ENCODE assay signal across 23 mouse cellular contexts in the genomic region with DNA sequence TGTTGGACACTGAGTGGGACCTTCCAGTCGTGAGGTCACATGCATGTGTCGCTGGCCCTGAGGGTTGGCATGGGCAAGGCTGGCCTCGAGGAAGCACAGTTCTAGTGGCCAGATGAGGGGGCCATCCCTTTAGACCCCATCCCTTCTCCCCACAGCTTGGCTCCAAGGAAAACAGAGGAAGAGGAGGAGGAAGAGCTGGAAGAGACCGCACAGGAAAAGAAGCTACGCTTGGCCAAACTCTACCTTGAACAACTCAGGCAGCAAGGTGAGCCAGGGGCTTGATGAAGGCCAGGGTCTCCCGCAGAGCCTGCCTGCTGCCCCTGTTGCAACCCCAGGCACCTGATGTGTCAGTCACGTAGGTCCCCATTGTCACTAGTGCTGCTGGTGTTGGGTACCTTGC. TPM values are rescaled to one million over a fixed set of nuclear protein-coding genes. Genes with fewer than 3 reads are reported as not detected.
DNase-seq lines count a peak whose midpoint lies in the region; ATAC-seq and TF ChIP-seq lines count a peak whose summit lies in the region.
"Had no signal": no experiment of that assay in that cellular context is flagged by ENCODE, and none has a peak within 500 bp of the region (broad histone marks: within the 10 kb centered on the region; RNA-seq: fewer than 3 reads in every experiment).

No protein-coding gene starts in this region.

- H3K27ac ChIP-seq in gastrocnemius, adult 2 months, result no peak overlapping the region
- no peak overlapping the region for H3K27ac ChIP-seq in liver, embryonic 11.5 days (ENCODE audit: low read depth, low read length)
- H3K27ac ChIP-seq: embryonic facial prominence, embryonic 12.5 days; forebrain, embryonic 15.5 days; heart, adult 2 months; hindbrain, embryonic 12.5 days had no signal

- H3K4me1 ChIP-seq in liver, embryonic 11.5 days (replicated peaks; ENCODE audit: control insufficient read depth, insufficient read depth, low read length), result peaks cover 15% of the 10 kb centered on the region

- no peak for TF ChIP-seq CTCF in gastrocnemius, adult 2 months (IDR thresholded peaks at IDR 0.05)

- H3K27me3 ChIP-seq in liver, embryonic 11.5 days (replicated peaks; ENCODE audit: control insufficient read depth, insufficient read depth, low read length), result no peaks in the 10 kb centered on the region
- H3K27me3 ChIP-seq: embryonic facial prominence, embryonic 12.5 days; forebrain, embryonic 15.5 days; heart, embryonic 12.5 days; hindbrain, embryonic 12.5 days had no signal

- H3K9ac ChIP-seq in liver, embryonic 11.5 days (ENCODE audit: low read depth, low read length), result no peak overlapping the region
- H3K9ac ChIP-seq: embryonic facial prominence, embryonic 12.5 days; forebrain, embryonic 15.5 days; heart, embryonic 12.5 days; hindbrain, embryonic 12.5 days had no signal

- no peak overlapping the region for H3K4me3 ChIP-seq in gastrocnemius, adult 2 months
- H3K4me3 ChIP-seq in liver, embryonic 11.5 days (ENCODE audit: low read depth, low read length), result no peak overlapping the region
- H3K4me3 ChIP-seq: embryonic facial prominence, embryonic 12.5 days; forebrain, embryonic 15.5 days; heart, adult 2 months; heart, embryonic 12.5 days; hindbrain, embryonic 12.5 days had no signal

- peaks cover 34% of the 10 kb centered on the region for H3K36me3 ChIP-seq in liver, embryonic 11.5 days (ENCODE audit: control insufficient read depth, insufficient read depth, low read length)

- 93% methylated on average over 7 of the region's 7 CpGs for WGBS in liver, embryonic 11.5 days

- peak; percentile 11 for DNase-seq in gastrocnemius, adult 2 months
- no peak for DNase-seq in gastrocnemius, adult 18-20 months (ENCODE audit: low spot score)
- peak; percentile 3 for DNase-seq in kidney, postnatal 10 days
- no peak for DNase-seq in kidney, postnatal 36 days
- DNase-seq in testis, postnatal 10 days (ENCODE audit: low spot score), result peak; percentile 35
- no peak for DNase-seq in testis, postnatal 14 days (ENCODE audit: low spot score)
- DNase-seq in gastrocnemius, postnatal 25 days, result peak; percentile 5
- DNase-seq in liver, embryonic 11.5 days (ENCODE audit: low spot score), result no peak
- DNase-seq: adrenal gland, adult 8-10 months; adrenal gland, postnatal 36 days; heart, postnatal 36 days had no signal

- intact Hi-C loops in gastrocnemius, adult 2 months (cut with DNase I), result no loop called here

- no peak for ATAC-seq in liver, embryonic 11.5 days (replicated peaks; ENCODE audit: low FRiP score)
- ATAC-seq: forebrain, embryonic 15.5 days; hindbrain, embryonic 16.5 days; inflammation-experienced regulatory T-cells, adult 6 months had no signal

- no peaks in the 10 kb centered on the region for H3K9me3 ChIP-seq in liver, embryonic 11.5 days (ENCODE audit: control insufficient read depth, low read length)
- H3K9me3 ChIP-seq: embryonic facial prominence, embryonic 12.5 days; forebrain, embryonic 15.5 days; G1E; heart, embryonic 12.5 days; hindbrain, embryonic 12.5 days had no signal

- no peak overlapping the region for H3K4me2 ChIP-seq in liver, embryonic 11.5 days
- H3K4me2 ChIP-seq: embryonic facial prominence, embryonic 12.5 days; forebrain, embryonic 15.5 days; heart, embryonic 12.5 days; hindbrain, embryonic 12.5 days had no signal

RNA-seq across cellular contexts. Expression of a gene that starts 3.8 kb away (rescaled TPM):
- total RNA-seq in gastrocnemius, adult 2 months (2021), result 10 to 100 TPM; 60.4 to 75.3 TPM
- total RNA-seq in gastrocnemius, adult 18-20 months (2021), result 10 to 100 TPM; 68.1 to 69.4 TPM
- total RNA-seq in gastrocnemius, postnatal 25 days (2021), result 10 to 100 TPM; 54.3 to 90.0 TPM
- polyA plus RNA-seq in liver, embryonic 11.5 days (2014; fragmentation: Nextera tagmentation; extraction: Ambion mirVana), result 1.5 and 1.6 TPM in 2 replicates

RNA-seq across cellular contexts. Expression of a gene that starts 4.8 kb away (rescaled TPM):
- 10 to 100 TPM; 23.9 to 24.7 TPM for total RNA-seq in gastrocnemius, adult 2 months (2021)
- total RNA-seq in gastrocnemius, adult 18-20 months (2021), result 10 to 100 TPM; 19.8 to 21.7 TPM
- total RNA-seq in gastrocnemius, postnatal 25 days (2021), result 10 to 100 TPM; 17.1 to 18.7 TPM
- polyA plus RNA-seq in liver, embryonic 11.5 days (2014; fragmentation: Nextera tagmentation; extraction: Ambion mirVana), result 85.4 and 92.8 TPM in 2 replicates

RNA-seq across cellular contexts. Expression of a gene that starts 14.8 kb away (rescaled TPM):
- total RNA-seq in gastrocnemius, adult 2 months (2021), result under 1 TPM in 1 of 2 experiments, not detected in 1; 0.15 TPM
- under 1 TPM; 0.14 to 0.21 TPM for total RNA-seq in gastrocnemius, adult 18-20 months (2021)
- under 1 TPM in 1 of 2 experiments, not detected in 1; 0.18 TPM for total RNA-seq in gastrocnemius, postnatal 25 days (2021)
- 0.11 TPM in 1 of 2 replicates, not detected in the other for polyA plus RNA-seq in liver, embryonic 11.5 days (2014; fragmentation: Nextera tagmentation; extraction: Ambion mirVana)
- total RNA-seq: G1E; heart, adult 2 months; heart, postnatal 36 days had no signal
- polyA plus RNA-seq: G1E; heart, adult 2 months; inflammation-experienced regulatory T-cells, adult 6 months had no signal

RNA-seq across cellular contexts. Expression of a gene that starts 19.2 kb away (rescaled TPM):
- not detected for total RNA-seq in gastrocnemius, adult 2 months (2021)
- not detected for total RNA-seq in gastrocnemius, adult 18-20 months (2021)
- total RNA-seq in gastrocnemius, postnatal 25 days (2021), result not detected
- polyA plus RNA-seq in liver, embryonic 11.5 days (2014; fragmentation: Nextera tagmentation; extraction: Ambion mirVana), result not detected in 2 replicates
- total RNA-seq: adrenal gland, adult 8-10 months; adrenal gland, postnatal 36 days; G1E; gastrocnemius, postnatal 4 days; heart, adult 2 months; heart, postnatal 36 days had no signal
- polyA plus RNA-seq: cortical plate, adult 2 months; embryonic facial prominence, embryonic 12.5 days; forebrain, embryonic 11.5 days; forebrain, embryonic 15.5 days; G1E; heart, embryonic 12.5 days; heart, embryonic 16.5 days; hindbrain, embryonic 12.5 days; hindbrain, embryonic 16.5 days; inflammation-experienced regulatory T-cells, adult 6 months had no signal

RNA-seq across cellular contexts. Expression of a gene that starts 27.4 kb away (rescaled TPM):
- total RNA-seq in gastrocnemius, adult 2 months (2021), result 10 to 100 TPM; 63.8 to 69.0 TPM
- total RNA-seq in gastrocnemius, adult 18-20 months (2021), result 10 to 100 TPM; 54.7 to 69.6 TPM
- total RNA-seq in gastrocnemius, postnatal 25 days (2021), result 10 to 100 TPM; 54.6 to 59.7 TPM
- polyA plus RNA-seq in liver, embryonic 11.5 days (2014; fragmentation: Nextera tagmentation; extraction: Ambion mirVana), result 62.4 and 63.2 TPM in 2 replicates

Comparison
In these comparisons a context has a peak if more than half of its experiments do, and no peak if none do; other contexts are left out.
1. DNase-seq: peak in gastrocnemius, adult 2 months (single experiment), kidney, postnatal 10 days (single experiment), testis, postnatal 10 days (single experiment) and gastrocnemius, postnatal 25 days (single experiment); none in gastrocnemius, adult 18-20 months (single experiment), kidney, postnatal 36 days (0 of 2), testis, postnatal 14 days (single experiment) and liver, embryonic 11.5 days (single experiment).